Mouse (Mus musculus) brown adipose tissue, adult 24 weeks (tissue): ENCODE results near the gene Krt25. TPM values are rescaled to one million over a fixed set of nuclear protein-coding genes. Genes with fewer than 3 reads are reported as not detected.

Experiments used
- H3K27ac ChIP-seq: fragments of 200-500 bp; replicated peaks from 2 replicates; pipeline ENCODE4 v1.5.1; 2012; ENCODE audit warnings: low read depth, mild to moderate bottlenecking, low read length
- H3K4me1 ChIP-seq: fragments of 200-500 bp; 2 replicates; pipeline ENCODE4 v1.6.1; 2012; ENCODE audit warnings: low read length, mixed read lengths; ENCODE audit not compliant: control insufficient read depth, insufficient read depth, insufficient read length
- H3K4me3 ChIP-seq: fragments of 200-500 bp; 2 replicates; pipeline ENCODE4 v1.5.1; 2012; ENCODE audit warnings: low read depth, mild to moderate bottlenecking, low read length, moderate library complexity; ENCODE audit not compliant: insufficient read depth
- polyA plus RNA-seq: library from polyadenylated mRNA; stranded (reverse); fragments of >200 nt; gene quantifications from 2 replicates; pipeline ENCODE4 v1.2.4, GENCODE M21; 2012; ENCODE audit not compliant: missing spikeins, insufficient read depth, insufficient read length

Gene Krt25
- polyA plus RNA-seq, 1 experiment = not detected

GRCm38 (mm10) chr11:99307579-99307978, 15.2 kb downstream of the Krt25 start:
- Histone ChIP-seq H3K4me1 (no peaks in the 10 kb centered on the region), H3K4me3 (no peak overlapping the region), H3K27ac (no peak overlapping the region)

- Histone ChIP-seq H3K4me3 (no peak overlapping the region), H3K4me1 (no peaks in the 10 kb centered on the region)
Measured at GRCm38 (mm10) chr11:99295039-99295438, 27.7 kb downstream of the Krt25 start.

GRCm38 (mm10) chr11:99292846-99293245, 29.9 kb downstream of the Krt25 start:
- Histone ChIP-seq H3K4me3 (no peak overlapping the region), H3K4me1 (no peaks in the 10 kb centered on the region), H3K27ac (no peak overlapping the region)

More at GRCm38 (mm10) chr11:99295039-99295438, 27.7 kb downstream of the Krt25 start:
- no peak overlapping the region for H3K27ac ChIP-seq

GRCm38 (mm10) chr11:99284833-99285312, 37.9 kb downstream of the Krt25 start, which contains the start of gene Krt24:
Gene Krt24 (minus strand): TSS chr11:99285262.
- Histone ChIP-seq H3K4me1 (no peaks in the 10 kb centered on the region), H3K4me3 (no peak within 1 kb of the TSS), H3K27ac (no peak within 1 kb of the TSS)

GRCm38 (mm10) chr11:99284011-99284410, 38.7 kb downstream of the Krt25 start:
- Histone ChIP-seq H3K4me1 (no peaks in the 10 kb centered on the region), H3K4me3 (no peak overlapping the region), H3K27ac (no peak overlapping the region)

- Histone ChIP-seq H3K27ac (no peak overlapping the region), H3K4me3 (no peak overlapping the region), H3K4me1 (no peaks in the 10 kb centered on the region)
Measured at GRCm38 (mm10) chr11:99283334-99283733, 39.4 kb downstream of the Krt25 start.

- no peak overlapping the region for H3K4me3 ChIP-seq
- H3K27ac ChIP-seq = no peak overlapping the region
- H3K4me1 ChIP-seq = no peaks in the 10 kb centered on the region
Measured at GRCm38 (mm10) chr11:99281116-99281515, 41.6 kb downstream of the Krt25 start.

- Histone ChIP-seq H3K27ac (no peak overlapping the region), H3K4me3 (no peak overlapping the region), H3K4me1 (no peaks in the 10 kb centered on the region)
Measured at GRCm38 (mm10) chr11:99279986-99280385, 42.8 kb downstream of the Krt25 start.

- Histone ChIP-seq H3K4me1 (no peaks in the 10 kb centered on the region), H3K27ac (no peak overlapping the region)
Measured at GRCm38 (mm10) chr11:99276786-99277185, 46.0 kb downstream of the Krt25 start.

GRCm38 (mm10) chr11:99275624-99276023, 47.1 kb downstream of the Krt25 start:
- H3K4me1 ChIP-seq = no peaks in the 10 kb centered on the region
- H3K27ac ChIP-seq = no peak overlapping the region
- H3K4me3 ChIP-seq = no peak overlapping the region

More at GRCm38 (mm10) chr11:99276786-99277185, 46.0 kb downstream of the Krt25 start:
- no peak overlapping the region for H3K4me3 ChIP-seq

GRCm38 (mm10) chr11:99272721-99273120, 50.0 kb downstream of the Krt25 start:
- no peaks in the 10 kb centered on the region for H3K4me1 ChIP-seq
- no peak overlapping the region for H3K27ac ChIP-seq
- H3K4me3 ChIP-seq = no peak overlapping the region

- Histone ChIP-seq H3K4me1 (no peaks in the 10 kb centered on the region), H3K4me3 (no peak overlapping the region), H3K27ac (no peak overlapping the region)
Measured at GRCm38 (mm10) chr11:99269192-99269591, 53.6 kb downstream of the Krt25 start.

- no peak overlapping the region; the same call in 1 of the 2 replicates for H3K4me3 ChIP-seq
- peak overlapping the region; percentile 51; the same call in 1 of the 2 replicates for H3K27ac ChIP-seq
- no peaks in the 10 kb centered on the region for H3K4me1 ChIP-seq
Measured at GRCm38 (mm10) chr11:99265796-99266195, 57.0 kb downstream of the Krt25 start.

Other genes starting within 250 kb of the Krt25 start
- gene Tns4, start 233.6 kb downstream of the Krt25 start, polyA plus RNA-seq = not detected in 2 replicates
- not detected in 2 replicates for gene Ccr7, start 167.9 kb downstream of the Krt25 start, polyA plus RNA-seq
- 36.8 and 51.0 TPM in 2 replicates for gene Smarce1, start 91.9 kb downstream of the Krt25 start, polyA plus RNA-seq
- 1.2 and 1.8 TPM in 2 replicates for gene Krt222, start 78.9 kb downstream of the Krt25 start, polyA plus RNA-seq
- not detected in 2 replicates for gene Krt24, start 37.7 kb downstream of the Krt25 start, polyA plus RNA-seq
- gene Krt26, start 15.0 kb upstream of the Krt25 start, polyA plus RNA-seq = not detected in 2 replicates
- not detected in 2 replicates for gene Krt27, start 28.2 kb upstream of the Krt25 start, polyA plus RNA-seq
- not detected in 2 replicates for gene Krt28, start 52.0 kb upstream of the Krt25 start, polyA plus RNA-seq
- gene Krt10, start 66.4 kb upstream of the Krt25 start, polyA plus RNA-seq = 19.3 and 23.2 TPM in 2 replicates
- not detected in 2 replicates for gene Krt12, start 99.3 kb upstream of the Krt25 start, polyA plus RNA-seq
- gene Krt20, start 115.2 kb upstream of the Krt25 start, polyA plus RNA-seq = not detected in 2 replicates
- gene Krt23, start 170.2 kb upstream of the Krt25 start, polyA plus RNA-seq = not detected in 2 replicates
- gene Krt39, start 198.4 kb upstream of the Krt25 start, polyA plus RNA-seq = not detected in 2 replicates
- gene Krt40, start 220.2 kb upstream of the Krt25 start, polyA plus RNA-seq = not detected in 2 replicates
- not detected in 2 replicates for gene Krtap3-3, start 227.9 kb upstream of the Krt25 start, polyA plus RNA-seq
- not detected in 2 replicates for gene Krtap3-2, start 233.9 kb upstream of the Krt25 start, polyA plus RNA-seq
- not detected in 2 replicates for gene Gm11939, start 236.5 kb upstream of the Krt25 start, polyA plus RNA-seq
- not detected in 2 replicates for gene Krtap3-1, start 243.7 kb upstream of the Krt25 start, polyA plus RNA-seq